Mouse (Mus musculus) bone marrow macrophage, adult 2 months (primary cell): Measurements from ENCODE around the gene Oas2. TPM values are rescaled to one million over a fixed set of nuclear protein-coding genes. Genes with fewer than 3 reads are reported as not detected.
A peak's percentile ranks its signal among the peaks of the same experiment; 100 is the strongest.
"Not testable (repeated sequence)": the region's sequence is repeated elsewhere in the genome, so short reads cannot be mapped to it uniquely, and the experiment has no call there.

Experiments
- H3K27ac ChIP-seq: 2 replicates; pipeline ENCODE4 v1.5.1; 2012; ENCODE audit warnings: low read depth, low read length; ENCODE audit not compliant: insufficient read depth
- H3K4me1 ChIP-seq: 2 replicates; pipeline ENCODE4 v1.6.1; 2012; ENCODE audit warnings: low read length; ENCODE audit not compliant: control insufficient read depth, insufficient read depth
- H3K4me3 ChIP-seq: 2 replicates; pipeline ENCODE4 v1.5.1; 2012; ENCODE audit warnings: mild to moderate bottlenecking, low read length, moderate library complexity; ENCODE audit not compliant: insufficient read depth
- CTCF ChIP-seq: IDR thresholded peaks from 2 replicates; pipeline ENCODE4 v1.5.1; 2012; ENCODE audit warnings: low read depth, mild to moderate bottlenecking, low read length, moderate library complexity
- POLR2A ChIP-seq: IDR thresholded peaks from 2 replicates; pipeline ENCODE4 v1.6.1; 2012; ENCODE audit warnings: mild to moderate bottlenecking, low read depth, low read length, borderline replicate concordance
- polyA plus RNA-seq: library from polyadenylated mRNA; stranded (reverse); fragments of >200 nt; gene quantifications from 2 replicates; pipeline ENCODE4 v1.2.4, GENCODE M21; 2012; ENCODE audit not compliant: missing spikeins, insufficient read depth, insufficient read length

Gene Oas2
- polyA plus RNA-seq: 132 and 142 TPM in 2 replicates

GRCm38 (mm10) chr5:120749688-120750087 lies at the start of gene Oas2:
TSS of gene Oas2 (minus strand) at chr5:120749853.
- Histone ChIP-seq H3K4me1 (peaks cover 20% of the 10 kb centered on the region), H3K27ac (peak within 1 kb of the TSS; percentile 82), H3K4me3 (peak within 1 kb of the TSS; percentile 51)
- TF ChIP-seq POLR2A: 0 out of 2 replicates have a peak, but pooled peaks have one; percentile 2
- no peak for TF ChIP-seq CTCF

GRCm38 (mm10) chr5:120798943-120799342 lies 49.3 kb upstream of the Oas2 start:
- H3K4me1 ChIP-seq, H3K27ac ChIP-seq, H3K4me3 ChIP-seq: not testable (repeated sequence)

GRCm38 (mm10) chr5:120798147-120798546 lies 48.5 kb upstream of the Oas2 start:
- H3K4me1 ChIP-seq, H3K27ac ChIP-seq, H3K4me3 ChIP-seq: not testable (repeated sequence)

GRCm38 (mm10) chr5:120795480-120796034 lies 45.9 kb upstream of the Oas2 start, which contains the start of gene Oas1e:
TSS of gene Oas1e (minus strand) at chr5:120795530.
- H3K4me3 ChIP-seq, H3K4me1 ChIP-seq, H3K27ac ChIP-seq: not testable (repeated sequence)

- TF ChIP-seq POLR2A (no peak), CTCF (peak; percentile 45; the same call in 1 of the 2 replicates)
- Histone ChIP-seq H3K27ac (no peak overlapping the region), H3K4me1 (no peaks in the 10 kb centered on the region), H3K4me3 (no peak overlapping the region)
Observed at GRCm38 (mm10) chr5:120793043-120793442, 43.4 kb upstream of the Oas2 start.

GRCm38 (mm10) chr5:120787042-120787441 lies 37.4 kb upstream of the Oas2 start:
- H3K4me1 ChIP-seq: peaks cover 9% of the 10 kb centered on the region
- H3K27ac ChIP-seq: no peak overlapping the region
- no peak overlapping the region for H3K4me3 ChIP-seq
- no peak for TF ChIP-seq POLR2A
- TF ChIP-seq CTCF: no peak

- no peak overlapping the region for H3K27ac ChIP-seq
- no peak overlapping the region for H3K4me3 ChIP-seq
- H3K4me1 ChIP-seq: peaks cover 34% of the 10 kb centered on the region
- TF ChIP-seq CTCF (no peak), POLR2A (no peak)
Observed at GRCm38 (mm10) chr5:120782446-120782845, 32.8 kb upstream of the Oas2 start.

- H3K4me3 ChIP-seq: no peak overlapping the region
- H3K4me1 ChIP-seq: peaks cover 34% of the 10 kb centered on the region
- TF ChIP-seq POLR2A (no peak), CTCF (no peak)
- no peak overlapping the region for H3K27ac ChIP-seq
Observed at GRCm38 (mm10) chr5:120781646-120782045, 32.0 kb upstream of the Oas2 start.

- no peak for TF ChIP-seq CTCF
- TF ChIP-seq POLR2A: no peak
- H3K27ac ChIP-seq: no peak overlapping the region
- H3K4me1 ChIP-seq: peaks cover 49% of the 10 kb centered on the region
- peak overlapping the region; percentile 10; the same call in 1 of the 2 replicates for H3K4me3 ChIP-seq
Observed at GRCm38 (mm10) chr5:120779922-120780321, 30.3 kb upstream of the Oas2 start.

- Histone ChIP-seq H3K4me1 (peaks cover 52% of the 10 kb centered on the region), H3K27ac (no peak overlapping the region), H3K4me3 (no peak overlapping the region)
- no peak for TF ChIP-seq CTCF
- TF ChIP-seq POLR2A: no peak
Observed at GRCm38 (mm10) chr5:120778941-120779340, 29.3 kb upstream of the Oas2 start.

- TF ChIP-seq CTCF (no peak), POLR2A (no peak)
- Histone ChIP-seq H3K4me3 (peak within 1 kb of the TSS; percentile 64), H3K27ac (0 out of 2 replicates have a peak within 1 kb of the TSS, but pooled peaks have one; percentile 11), H3K4me1 (peaks cover 52% of the 10 kb centered on the region)
Observed at GRCm38 (mm10) chr5:120777478-120777877, 27.8 kb upstream of the Oas2 start, which contains the start of gene Oas3. TSS of gene Oas3 (minus strand) at chr5:120777661.
